Mouse (Mus musculus): ENCODE data around the gene Rnf39.

GRCm38 (mm10) chr17:36970316-36970890, 27.7 kb downstream of the Rnf39 start:
- TF ChIP-seq CTCF (IDR thresholded peaks at IDR 0.05; ENCODE audit: insufficient read depth, low read depth, low read length) (no peak), POLR2A (IDR thresholded peaks at IDR 0.05; ENCODE audit: insufficient read depth, low read depth, low read length) (no peak)

Data from olfactory bulb, adult 2 months (tissue).